Mouse (Mus musculus) adrenal gland (tissue): ENCODE measurements around the gene Kpnb1.

Source experiments
- intact Hi-C: fragments of 180-260 bp; cut with DNase I; formaldehyde crosslinking; loops from one replicate; pipeline ENCODE4 v1.15.1; 2025

Gene Kpnb1

DNA sequence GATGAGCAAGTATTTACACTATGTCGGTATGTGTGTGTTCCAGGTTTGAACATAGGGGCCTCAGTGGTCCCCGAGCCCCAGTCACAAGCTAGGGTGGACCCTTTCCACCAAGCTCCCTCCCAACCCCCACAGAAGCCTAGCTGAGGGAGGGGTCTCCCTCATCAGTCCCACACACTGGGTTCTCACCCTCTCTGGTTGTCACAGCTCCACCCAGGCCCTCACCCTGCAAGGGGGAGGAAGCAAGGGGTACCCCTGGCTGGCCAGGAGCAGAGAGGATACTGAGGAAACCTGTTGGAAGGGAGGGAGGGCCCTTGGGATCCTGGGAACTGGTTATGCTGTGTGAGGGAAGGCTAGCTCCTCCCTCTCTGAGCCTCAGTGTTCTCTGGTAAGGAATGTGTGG is 42.4 kb downstream of the Kpnb1 start:
- intact Hi-C loops, result no loop called here

DNA sequence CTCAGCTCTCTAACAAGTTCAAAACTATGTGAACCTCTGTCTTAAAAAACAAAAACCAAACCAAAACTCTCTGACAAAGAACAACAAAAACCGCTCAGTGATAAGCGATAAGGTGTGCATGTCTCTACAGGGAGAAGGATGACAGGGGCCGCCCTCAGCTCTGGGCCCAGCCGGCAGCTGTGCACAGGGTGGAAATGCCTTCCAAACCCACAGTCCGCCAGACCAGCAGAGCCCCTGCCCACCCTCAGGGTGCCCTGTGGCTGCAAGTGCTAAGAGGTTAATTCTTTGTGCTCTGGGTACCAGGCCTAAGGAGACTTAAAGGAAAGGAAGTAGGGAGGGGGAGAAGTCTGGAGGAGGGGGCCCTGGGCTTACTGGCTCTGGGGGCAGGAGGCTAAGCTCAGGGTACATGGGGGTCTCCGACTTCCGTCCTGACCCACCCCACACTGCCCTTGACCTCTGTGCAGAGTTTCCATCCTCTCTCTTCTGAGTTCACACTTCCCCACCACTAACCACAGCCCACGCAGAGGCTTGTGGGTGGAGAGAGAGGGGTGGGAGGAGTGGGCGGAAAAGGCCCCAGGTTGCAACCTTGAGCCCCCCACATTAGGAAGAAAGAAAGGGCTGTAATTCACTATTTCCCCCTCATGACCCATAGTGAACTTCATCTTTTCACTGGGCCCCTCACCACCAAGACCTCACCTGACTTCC is 44.3 kb downstream of the Kpnb1 start:
- intact Hi-C loops, result no loop called here

DNA sequence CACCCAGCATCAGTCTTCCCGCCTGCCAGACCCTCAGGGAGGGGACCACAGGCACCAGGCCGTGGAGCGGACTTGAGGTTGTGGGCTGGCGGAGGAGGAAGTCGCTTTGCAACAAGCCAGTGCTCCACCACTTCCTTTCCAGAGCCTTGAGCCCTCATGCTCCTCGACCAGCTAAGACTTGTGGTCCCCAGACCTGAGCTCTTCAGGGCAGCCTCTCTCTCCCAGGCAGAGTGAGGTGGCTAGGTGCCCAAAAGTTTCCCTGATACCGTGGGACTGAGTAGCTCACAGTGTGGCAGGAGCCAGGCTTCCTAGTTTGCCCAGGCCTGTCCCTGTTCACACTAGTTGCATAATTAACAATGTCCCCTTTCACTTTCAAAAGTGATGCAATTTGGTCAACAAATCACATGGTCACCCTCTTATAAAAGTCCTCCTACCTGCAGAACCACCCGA is 45.5 kb downstream of the Kpnb1 start:
- intact Hi-C loops, result no loop called here

DNA sequence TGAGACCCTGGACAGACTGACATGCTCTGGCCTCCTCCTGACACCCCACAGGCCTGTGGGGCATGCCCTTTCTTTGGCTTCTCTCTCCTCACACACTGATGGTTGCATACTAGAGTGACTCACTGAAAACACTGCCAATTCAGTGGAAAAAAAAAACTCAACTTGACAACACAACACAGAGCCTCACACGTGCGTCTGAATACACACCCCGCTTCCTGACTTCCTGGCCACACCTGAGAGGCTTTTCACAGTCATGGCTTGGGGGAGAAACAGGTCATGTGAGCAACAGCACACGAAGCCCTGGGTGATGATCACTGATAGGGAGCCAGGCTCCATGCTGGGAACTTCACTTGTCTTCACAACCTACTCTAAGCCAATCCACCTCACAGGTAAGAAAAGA is 46.9 kb downstream of the Kpnb1 start:
- intact Hi-C loops, result no loop called here

DNA sequence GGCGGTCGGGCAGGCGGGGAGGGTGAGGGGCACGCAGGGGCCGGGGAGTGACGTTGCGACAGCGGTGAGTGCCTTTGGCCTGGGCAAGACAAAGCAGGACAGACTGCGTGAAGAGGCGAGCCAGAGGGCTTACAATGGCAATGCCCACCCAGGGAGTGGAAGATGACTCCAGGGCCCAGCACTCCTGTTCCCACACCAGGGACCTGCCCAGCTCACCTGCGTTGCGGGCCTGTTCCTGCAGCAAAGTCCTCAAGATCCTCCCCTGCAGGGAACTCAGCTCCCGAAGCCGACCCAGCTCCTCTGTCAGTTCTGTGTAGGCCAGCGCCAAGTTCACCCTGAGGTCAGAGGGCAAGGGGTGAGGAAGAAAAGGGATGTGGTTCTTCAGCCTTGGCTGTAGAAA is 48.4 kb downstream of the Kpnb1 start:
- intact Hi-C loops, result no loop called here

DNA sequence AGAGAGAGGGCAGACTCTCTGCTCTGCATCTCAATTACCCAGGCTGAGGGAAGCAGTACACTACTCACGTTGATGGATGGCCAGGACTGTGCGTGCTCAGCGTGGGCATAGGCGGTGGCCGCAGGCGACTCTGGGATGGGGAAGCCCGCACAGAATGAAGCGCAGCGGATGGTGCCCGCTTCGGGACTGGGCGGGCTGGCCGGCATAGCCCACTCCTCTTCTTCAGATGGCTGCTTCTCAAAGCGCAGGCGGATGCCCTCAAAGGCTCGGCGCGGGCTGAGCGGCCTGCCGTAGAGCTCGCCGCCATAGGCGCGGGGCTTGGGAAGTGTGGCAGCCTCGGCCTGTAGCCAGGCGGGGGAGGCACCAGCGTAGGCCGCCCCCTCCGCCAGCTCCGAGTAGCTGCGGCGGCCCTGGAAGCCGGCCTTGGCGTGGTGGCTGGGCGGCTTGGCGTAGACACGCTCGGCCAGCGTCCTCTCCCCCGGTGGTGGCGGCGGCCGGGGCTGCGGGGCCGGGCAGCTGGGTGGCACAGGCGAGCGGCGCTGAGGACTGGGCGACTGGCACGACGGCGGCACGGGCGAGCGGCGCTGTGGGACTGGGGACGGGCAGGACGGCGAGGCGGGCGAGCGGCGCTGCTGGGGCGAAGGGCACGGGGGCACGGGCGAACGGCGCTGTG is 49.0 kb downstream of the Kpnb1 start:
- intact Hi-C loops, result no loop called here

DNA sequence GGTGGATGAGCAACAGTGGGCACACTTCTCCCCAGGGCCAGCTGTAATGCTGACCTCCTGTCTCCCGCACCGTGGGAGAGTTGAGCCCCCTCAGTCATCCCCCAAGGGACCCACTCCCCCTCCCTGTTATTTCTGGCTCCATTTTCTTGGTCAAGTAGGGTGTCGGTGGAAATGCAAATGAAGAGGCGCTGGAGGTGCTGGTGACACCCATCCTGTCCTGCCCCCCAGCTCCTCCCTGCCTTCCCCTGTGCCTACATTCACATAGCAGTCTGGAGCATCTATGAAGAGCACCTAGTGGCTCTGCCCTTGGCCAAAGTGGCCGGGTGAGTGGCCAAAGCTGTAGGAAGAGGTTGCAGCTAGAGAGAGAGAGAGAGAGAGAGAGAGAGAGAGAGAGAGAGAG is 54.4 kb downstream of the Kpnb1 start:
- intact Hi-C loops, result no loop called here

DNA sequence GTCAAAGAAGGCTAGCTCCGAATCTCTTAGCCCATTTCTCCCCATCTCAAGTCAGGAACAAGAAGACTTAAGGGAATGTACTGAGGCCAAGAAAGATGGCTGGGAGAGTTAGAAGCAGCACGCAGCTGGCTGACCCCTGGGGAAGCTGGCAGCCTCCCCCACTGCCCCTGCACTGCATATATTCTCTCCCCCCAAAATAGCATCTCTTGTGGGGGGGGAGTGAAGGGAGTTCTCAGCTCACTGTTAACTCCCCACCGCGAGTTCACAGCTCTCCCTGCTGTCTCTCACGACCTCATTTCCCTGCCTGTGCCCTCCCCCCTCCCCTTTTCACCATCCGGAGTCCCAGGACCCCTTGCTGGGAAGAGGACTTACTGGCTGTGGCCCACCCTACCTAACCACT is 55.5 kb downstream of the Kpnb1 start:
- intact Hi-C loops, result no loop called here

DNA sequence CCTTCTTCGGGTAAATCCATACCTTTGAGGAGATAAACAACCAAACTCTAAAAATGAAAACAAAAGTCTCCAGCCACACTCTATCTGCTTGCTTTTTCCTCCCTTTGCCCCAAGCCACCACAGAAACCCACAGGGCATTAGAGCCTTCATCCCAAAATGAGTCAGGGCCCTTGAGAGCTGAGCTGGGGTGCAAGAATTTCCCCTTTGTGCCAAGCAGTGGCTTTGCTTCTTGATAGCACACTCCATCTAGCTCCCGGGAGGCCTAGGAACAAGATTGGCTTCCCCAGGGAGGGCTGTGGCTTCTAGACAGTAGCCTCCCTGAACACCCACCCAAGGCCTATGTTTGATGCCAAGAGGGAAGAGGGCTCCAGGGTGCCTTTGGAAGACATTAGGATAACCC is 56.0 kb downstream of the Kpnb1 start:
- intact Hi-C loops, result no loop called here

DNA sequence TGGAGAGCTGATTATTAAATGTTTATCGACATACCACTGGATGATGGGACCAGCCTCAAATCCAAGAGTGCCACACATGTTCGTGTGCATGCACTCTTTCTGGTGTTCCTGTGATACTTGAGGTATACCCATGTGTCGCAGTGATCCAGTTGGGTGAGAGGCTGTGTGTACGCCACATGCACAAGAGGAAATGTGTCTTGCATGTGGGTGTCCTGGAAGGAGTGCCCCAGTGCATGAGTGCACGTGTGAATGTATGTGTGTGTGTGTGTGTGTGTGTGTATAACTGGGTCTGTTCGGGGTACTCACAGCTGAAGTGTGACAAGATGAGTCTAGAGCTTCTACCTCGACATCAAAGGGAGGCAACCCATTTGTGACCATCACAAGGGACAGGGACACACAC is 57.4 kb downstream of the Kpnb1 start:
- intact Hi-C loops, result no loop called here

DNA sequence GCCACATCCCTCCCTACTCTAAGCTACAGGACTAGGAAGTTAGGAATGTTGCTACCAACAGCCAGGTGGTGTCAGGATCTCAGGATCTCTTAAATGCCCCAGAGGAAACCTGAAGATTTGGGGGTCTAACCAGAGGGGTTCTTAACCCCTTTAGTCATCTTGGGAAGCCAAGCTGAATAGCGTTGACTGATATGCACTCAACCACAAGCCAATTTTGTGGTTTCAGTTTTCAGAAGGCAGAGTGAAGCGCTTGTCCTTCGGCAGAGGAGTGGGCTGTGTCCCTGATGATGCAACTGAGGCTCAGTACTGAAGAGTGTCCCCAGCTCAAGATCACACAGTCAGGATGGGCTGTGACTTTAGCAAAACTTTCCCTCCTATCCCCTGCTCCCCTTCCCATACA is 58.7 kb downstream of the Kpnb1 start:
- intact Hi-C loops, result no loop called here

DNA sequence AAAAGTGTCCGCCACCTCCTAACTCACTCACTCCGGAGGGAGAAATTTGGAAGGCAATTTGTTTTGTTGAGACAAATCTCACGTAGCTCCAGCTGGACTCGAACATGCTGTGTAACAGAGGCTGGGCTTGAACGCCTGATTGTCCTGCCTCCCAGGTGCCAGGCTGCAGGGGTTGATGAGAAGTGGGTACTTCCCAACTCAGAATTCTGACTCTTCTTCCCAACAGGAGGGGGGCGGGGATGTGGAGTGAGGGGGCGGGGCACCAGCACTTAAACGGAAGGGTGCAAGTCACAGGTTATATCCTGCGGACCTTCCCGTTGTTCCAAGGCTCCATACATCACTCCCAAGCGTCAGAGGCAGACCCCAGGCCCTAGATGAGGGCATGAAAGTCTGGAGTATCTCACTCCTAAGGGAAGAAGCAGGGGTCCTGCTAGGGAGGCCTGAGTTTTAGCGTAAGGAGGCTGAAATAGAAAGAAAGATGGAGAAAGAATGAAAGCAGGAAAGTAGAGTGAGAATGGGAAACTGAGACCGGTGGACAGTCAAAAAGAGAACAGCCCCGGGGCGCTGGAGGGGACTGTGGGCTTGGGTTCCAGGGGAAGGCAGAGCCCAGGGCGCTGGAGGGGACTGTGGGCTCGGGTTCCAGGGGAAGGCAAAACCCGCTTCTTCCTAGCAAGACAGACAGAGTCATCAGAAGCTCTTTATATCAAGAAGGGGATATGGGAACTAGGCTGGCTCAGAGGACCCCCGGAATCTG is 60.0 kb downstream of the Kpnb1 start:
- intact Hi-C loops, result no loop called here

DNA sequence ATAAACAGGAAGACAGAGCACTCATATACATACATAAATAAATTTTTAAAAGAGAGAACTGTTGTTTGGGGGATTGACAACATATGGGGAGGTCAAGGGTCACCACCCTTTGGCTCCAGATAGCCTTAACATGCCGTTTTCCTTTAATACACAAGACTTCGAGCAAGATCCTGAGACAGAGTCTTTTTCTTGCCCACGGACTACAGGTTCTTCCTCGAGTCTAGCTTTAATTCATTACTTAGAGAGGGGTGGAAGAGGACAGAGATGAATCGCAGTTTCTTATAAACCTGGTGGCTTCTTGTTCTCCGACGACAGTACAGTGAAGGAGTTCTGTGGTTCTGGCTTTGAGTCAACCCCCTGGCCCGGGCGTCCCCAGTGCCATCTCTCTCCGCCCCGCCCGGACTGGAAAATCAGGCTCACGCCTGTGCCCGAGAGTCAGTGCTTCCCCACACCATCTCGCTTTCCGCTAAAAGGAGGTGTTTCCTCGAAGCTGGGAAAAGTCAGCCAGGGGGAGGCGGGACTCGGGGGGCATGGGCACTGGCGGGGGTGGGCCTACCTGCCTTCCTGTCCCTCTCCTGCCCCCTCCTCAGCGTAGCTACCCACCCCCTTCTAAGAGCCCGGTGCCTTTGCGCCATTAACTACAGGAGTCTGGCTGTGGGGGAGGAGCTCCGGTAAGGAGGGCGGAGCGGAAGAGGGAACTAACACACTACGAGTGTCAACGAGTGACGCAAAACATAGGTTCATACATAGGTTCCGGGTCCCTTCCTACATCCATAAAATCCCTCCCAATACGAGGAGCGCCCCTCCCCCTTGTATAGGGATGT is 60.8 kb downstream of the Kpnb1 start:
- intact Hi-C loops, result no loop called here

DNA sequence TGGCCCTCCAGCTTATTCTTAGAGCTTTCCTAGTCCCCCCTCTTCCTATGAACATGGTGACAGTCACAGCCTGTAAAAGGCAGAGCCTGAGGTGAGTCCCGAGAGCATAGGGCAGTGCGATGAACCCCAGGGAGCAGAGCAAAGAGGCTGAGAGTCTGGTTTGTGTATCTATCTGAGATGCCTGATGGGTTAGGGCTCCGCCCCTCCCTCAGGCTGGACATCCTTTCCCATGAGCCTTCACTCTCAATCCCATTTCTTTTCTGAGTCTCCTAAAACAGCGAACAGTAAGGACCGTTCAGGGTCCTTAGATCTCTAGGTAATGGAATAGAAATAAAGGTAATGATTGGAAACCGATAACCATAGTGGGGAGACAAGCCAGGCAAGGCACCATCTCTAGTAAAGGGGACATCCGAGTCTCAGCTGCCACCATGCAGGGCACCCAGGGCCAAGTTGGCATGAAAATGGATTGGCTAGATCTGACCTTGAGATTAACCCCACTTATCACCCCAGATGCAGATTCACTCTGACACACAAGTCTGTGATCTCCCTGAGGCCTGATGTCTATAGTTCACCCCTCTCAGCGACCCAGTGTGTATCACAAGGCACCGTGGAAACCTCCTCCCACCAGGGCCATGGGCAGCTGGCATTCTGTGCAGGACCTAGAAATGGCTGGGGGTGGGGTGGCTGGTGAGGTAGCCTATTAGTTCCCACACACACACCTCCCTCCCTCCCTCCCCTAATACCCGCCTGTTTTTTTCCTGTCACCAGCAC is 63.2 kb downstream of the Kpnb1 start:
- intact Hi-C loops, result no loop called here

DNA sequence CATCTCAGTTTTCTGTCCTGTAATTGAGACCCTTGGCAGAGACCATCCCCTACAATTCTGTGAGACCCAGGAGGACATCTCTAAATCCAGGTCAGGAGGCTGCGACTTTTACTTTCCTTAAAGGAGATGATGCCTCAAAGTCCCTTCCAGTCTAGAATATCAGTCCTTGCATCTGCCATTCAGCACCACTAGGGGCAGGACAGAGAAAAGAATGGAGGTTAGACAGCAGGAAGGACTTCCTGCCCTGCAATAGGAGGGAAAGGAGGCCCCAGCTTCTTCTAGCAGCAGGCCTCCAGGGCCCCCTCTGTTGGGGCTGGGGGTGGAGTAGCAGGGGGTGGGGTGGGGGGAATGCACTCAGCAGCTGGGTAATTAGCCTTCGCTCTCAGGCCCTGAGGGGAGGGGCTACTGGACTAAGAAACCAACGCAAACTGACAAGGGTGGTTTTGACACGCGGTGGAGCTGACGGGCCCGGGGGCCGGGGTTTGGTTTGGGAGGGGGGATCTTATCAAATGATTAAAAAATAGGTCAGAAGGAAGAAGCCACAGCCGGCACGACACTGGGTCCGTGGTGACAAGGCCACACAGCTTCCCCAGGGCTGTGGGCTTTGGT is 64.3 kb downstream of the Kpnb1 start:
- intact Hi-C loops, result no loop called here

DNA sequence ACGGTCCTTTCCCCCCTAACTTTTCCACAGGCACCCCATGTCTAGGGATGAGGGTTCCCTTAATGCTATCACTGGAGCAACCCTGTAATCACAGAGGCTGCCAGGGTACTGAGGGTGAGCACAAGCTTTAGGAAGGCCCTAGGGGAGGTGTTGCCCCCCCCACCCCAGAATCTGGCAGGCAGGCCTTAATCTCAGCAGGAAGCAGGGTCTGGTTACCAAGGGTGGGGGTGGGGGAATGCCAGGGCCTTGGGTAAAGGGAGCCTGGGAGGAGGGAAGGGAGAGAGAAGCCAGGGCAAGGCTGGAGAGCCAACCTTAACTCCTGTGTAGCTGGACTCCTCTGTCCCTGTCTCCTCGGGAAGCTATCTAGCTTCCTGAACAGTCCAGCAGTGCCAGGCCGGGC is 67.0 kb downstream of the Kpnb1 start:
- intact Hi-C loops, result no loop called here

DNA sequence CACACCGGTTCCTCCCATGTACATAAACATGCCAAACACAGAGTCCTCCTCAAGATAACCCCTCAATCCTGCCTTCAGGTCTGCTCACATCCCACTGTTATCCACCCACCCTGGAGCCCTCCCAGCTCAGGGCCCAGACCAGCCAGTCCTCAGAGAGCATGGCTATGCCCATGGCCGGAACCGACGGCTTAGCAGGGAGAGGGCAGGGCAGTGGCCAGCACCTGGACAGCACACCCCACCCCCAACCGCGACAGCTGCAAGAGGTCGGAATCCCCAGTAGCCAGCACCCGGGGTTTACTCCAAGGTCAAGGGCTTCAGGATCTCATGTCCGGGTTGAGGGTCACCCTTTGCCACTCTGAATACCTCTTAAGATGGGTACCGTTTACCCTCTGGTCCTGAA is 67.5 kb downstream of the Kpnb1 start:
- intact Hi-C loops, result no loop called here

DNA sequence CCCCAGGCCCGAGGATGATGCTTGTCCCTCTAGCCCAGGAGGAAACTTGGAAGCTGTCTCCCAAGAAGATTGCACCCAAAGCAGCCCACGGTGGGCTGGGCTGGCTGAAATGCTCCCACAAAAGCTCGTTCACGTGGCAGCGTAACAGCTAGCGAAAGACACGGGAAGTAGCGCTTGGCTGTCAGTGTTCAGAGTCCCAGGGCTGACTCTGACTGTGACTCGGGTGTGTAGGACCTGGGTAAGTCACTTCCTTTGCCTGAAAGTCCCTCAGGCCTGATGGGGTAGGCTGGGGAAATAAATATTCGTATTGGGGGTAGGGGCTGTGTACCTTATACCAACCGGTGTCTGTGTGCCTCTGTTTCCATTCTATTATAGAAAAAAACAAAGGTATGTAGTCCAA is 71.9 kb downstream of the Kpnb1 start:
- intact Hi-C loops, result no loop called here

DNA sequence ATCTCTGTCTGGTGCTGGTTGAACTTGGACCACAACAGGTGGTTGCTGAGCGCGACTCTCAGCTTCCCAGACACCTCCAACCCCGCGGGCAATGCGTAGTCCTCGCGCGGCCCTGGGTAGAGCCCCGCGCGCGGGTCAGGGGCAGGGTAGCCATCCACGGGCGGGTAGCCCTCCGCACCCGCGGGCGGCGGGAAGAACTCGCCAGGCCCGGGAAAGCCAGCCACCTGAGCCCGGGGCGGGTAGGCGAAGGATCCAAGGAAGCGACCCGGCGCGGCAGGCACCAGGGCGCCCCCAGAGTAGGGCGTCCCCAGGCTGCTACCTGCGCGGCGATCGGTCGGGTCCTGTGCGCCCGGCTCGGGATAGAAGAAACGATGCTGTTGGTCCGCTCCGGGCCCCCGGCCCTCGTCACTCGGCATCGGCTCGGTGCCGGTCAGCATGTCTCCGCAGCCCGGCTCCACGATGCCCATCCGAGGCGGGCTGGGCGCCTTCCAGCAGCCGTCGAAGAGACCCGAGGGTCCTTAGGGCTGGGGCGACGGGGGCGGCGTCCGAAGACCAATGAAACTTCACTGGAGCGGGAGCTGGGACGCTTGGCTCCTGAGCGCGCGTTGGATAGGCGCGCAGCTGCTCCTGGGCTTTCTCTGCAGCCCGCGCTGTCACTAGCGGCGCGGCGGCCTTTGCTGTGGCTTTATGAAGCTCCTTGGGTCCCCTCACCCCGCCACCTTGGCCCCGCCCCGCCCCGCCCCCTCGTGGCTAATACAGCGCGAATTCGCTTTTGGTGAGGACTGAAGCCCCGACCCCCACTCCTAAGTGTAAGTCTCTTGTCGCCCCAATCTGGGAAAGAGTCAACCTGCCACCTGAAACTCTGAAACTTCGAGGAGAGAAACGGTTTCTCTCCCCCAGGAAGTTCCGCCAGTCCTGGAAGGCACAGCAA is 72.7 kb downstream of the Kpnb1 start, which contains the start of gene Tbx21:
Tbx21 (minus strand) TSS at position 661 of the 931 bp plus-strand sequence.
- intact Hi-C loops, result no loop called here
